Mouse (Mus musculus) cerebellum, adult 2 months (tissue): ENCODE results near the gene Podxl.

ENCODE experiments used
- CTCF ChIP-seq: fragments of 200-500 bp; IDR thresholded peaks from 2 replicates; pipeline ENCODE4 v1.5.1; 2011; ENCODE audit warnings: low read depth, mild to moderate bottlenecking, control low read depth, low read length, moderate library complexity, borderline replicate concordance; ENCODE audit not compliant: insufficient read depth
- POLR2A ChIP-seq: fragments of 200-500 bp; IDR thresholded peaks from 2 replicates; pipeline ENCODE4 v1.6.1; 2011; ENCODE audit warnings: low read length, control low read depth, borderline replicate concordance; ENCODE audit not compliant: insufficient read depth

DNA sequence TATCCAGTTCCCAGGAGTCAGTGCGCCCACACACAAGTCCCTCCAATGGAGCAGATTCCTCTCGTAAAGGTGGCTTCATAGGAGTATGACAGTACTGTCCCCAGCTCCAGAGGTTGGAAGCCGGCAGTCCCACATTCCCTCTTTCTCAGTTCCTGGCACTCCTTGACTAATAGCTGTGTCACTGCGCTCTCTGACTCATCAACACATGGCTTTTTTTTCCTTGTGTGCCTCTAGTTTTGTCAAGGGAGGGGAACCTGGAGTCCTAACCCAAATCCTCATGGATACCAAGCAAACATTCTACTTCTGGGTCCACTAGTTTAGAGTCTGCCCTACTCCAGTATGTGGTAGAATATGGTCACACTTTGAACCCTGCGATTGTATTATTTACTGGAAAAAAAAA lies 29.1 kb downstream of the Podxl start:
- TF ChIP-seq POLR2A (no peak), CTCF (no peak)
